Mouse (Mus musculus) myocyte (in vitro differentiated cells): ENCODE results near the gene Tnfsf13. TPM values are rescaled to one million over a fixed set of nuclear protein-coding genes. Genes with fewer than 3 reads are reported as not detected.

Experiments
- H3K27me3 ChIP-seq: one replicate; pipeline ENCODE4 v1.6.1; 2011; ENCODE audit not compliant: control insufficient read depth, insufficient read depth, insufficient read length
- H3K36me3 ChIP-seq: one replicate; pipeline ENCODE4 v1.6.1; 2011; ENCODE audit not compliant: control insufficient read depth, insufficient read depth
- H3K4me2 ChIP-seq: one replicate; pipeline ENCODE4 v1.6.1; 2011; ENCODE audit warnings: low read depth, control low read depth
- H3K4me3 ChIP-seq: one replicate; pipeline ENCODE4 v1.5.1; 2011; ENCODE audit warnings: mild to moderate bottlenecking, control low read depth, moderate library complexity
- H3K79me2 ChIP-seq: one replicate; pipeline ENCODE4 v1.6.1; 2011; ENCODE audit not compliant: control insufficient read depth, insufficient read depth
- H3ac ChIP-seq: one replicate; pipeline ENCODE4 v1.6.1; 2011; ENCODE audit not compliant: control insufficient read depth, insufficient read length
- CEBPB ChIP-seq: IDR thresholded peaks from 2 replicates; pipeline ENCODE4 v1.6.1; 2011; ENCODE audit warnings: mild to moderate bottlenecking, moderate library complexity; ENCODE audit not compliant: poor library complexity, insufficient read depth, severe bottlenecking
- E2F4 ChIP-seq: IDR thresholded peaks from one replicate; pipeline ENCODE4 v1.6.1; 2011; ENCODE audit warnings: mild to moderate bottlenecking, control low read depth, moderate library complexity; ENCODE audit not compliant: insufficient read depth
- MAX ChIP-seq: IDR thresholded peaks from one replicate; pipeline ENCODE4 v1.6.1; 2011; ENCODE audit warnings: low read depth, mild to moderate bottlenecking, control low read depth
- MYOD1 ChIP-seq, 3 experiments: IDR thresholded peaks; one replicate each; pipeline ENCODE4 v1.6.1; 2011; ENCODE audit warnings: control low read depth in 2 of 3, low read depth in 2 of 3, mild to moderate bottlenecking in 2 of 3, moderate library complexity in 1 of 3; ENCODE audit not compliant: insufficient read length in 2 of 3, control insufficient read depth in 1 of 3
- MYOG ChIP-seq, 3 experiments: IDR thresholded peaks; one replicate each; pipeline ENCODE4 v1.6.1; 2011; ENCODE audit warnings: control low read depth in 2 of 3, low read depth in 2 of 3, mild to moderate bottlenecking in 2 of 3; ENCODE audit not compliant: insufficient read length in 2 of 3, control insufficient read depth in 1 of 3, insufficient read depth in 1 of 3
- POLR2A ChIP-seq: IDR thresholded peaks from one replicate; pipeline ENCODE4 v1.6.1; 2011; ENCODE audit warnings: low read depth, mild to moderate bottlenecking, control low read depth, moderate library complexity; ENCODE audit not compliant: insufficient read length
- POLR2AphosphoS2 ChIP-seq: IDR thresholded peaks from one replicate; pipeline ENCODE4 v1.6.1; 2011; ENCODE audit warnings: low read depth, control low read depth; ENCODE audit not compliant: insufficient read length
- REST ChIP-seq: IDR thresholded peaks from one replicate; pipeline ENCODE4 v1.6.1; 2011; ENCODE audit warnings: mild to moderate bottlenecking, control low read depth, moderate library complexity; ENCODE audit not compliant: insufficient read depth, insufficient read length
- SRF ChIP-seq: IDR thresholded peaks from one replicate; pipeline ENCODE4 v1.6.1; 2011; ENCODE audit warnings: low read depth; ENCODE audit not compliant: control insufficient read depth, insufficient read length
- TCF12 ChIP-seq: IDR thresholded peaks from one replicate; pipeline ENCODE4 v1.6.1; 2011; ENCODE audit warnings: mild to moderate bottlenecking, control low read depth; ENCODE audit not compliant: poor library complexity, insufficient read depth, severe bottlenecking
- TCF3 ChIP-seq: IDR thresholded peaks from one replicate; pipeline ENCODE4 v1.6.1; 2011; ENCODE audit warnings: low read depth, control low read depth; ENCODE audit not compliant: insufficient read length
- USF1 ChIP-seq: IDR thresholded peaks from one replicate; pipeline ENCODE4 v1.6.1; 2011; ENCODE audit warnings: low read depth, mild to moderate bottlenecking, control low read depth, moderate library complexity
- polyA plus RNA-seq: library from polyadenylated mRNA; unstranded; fragments of >200 nt; fragmentation: generic; extraction: Trizol; gene quantifications from one replicate; pipeline ENCODE4 v1.2.1, GENCODE M21; 2012; ENCODE audit warnings: missing spikeins

Gene Tnfsf13
- polyA plus RNA-seq, 1 experiment: 0.07 TPM

DNA sequence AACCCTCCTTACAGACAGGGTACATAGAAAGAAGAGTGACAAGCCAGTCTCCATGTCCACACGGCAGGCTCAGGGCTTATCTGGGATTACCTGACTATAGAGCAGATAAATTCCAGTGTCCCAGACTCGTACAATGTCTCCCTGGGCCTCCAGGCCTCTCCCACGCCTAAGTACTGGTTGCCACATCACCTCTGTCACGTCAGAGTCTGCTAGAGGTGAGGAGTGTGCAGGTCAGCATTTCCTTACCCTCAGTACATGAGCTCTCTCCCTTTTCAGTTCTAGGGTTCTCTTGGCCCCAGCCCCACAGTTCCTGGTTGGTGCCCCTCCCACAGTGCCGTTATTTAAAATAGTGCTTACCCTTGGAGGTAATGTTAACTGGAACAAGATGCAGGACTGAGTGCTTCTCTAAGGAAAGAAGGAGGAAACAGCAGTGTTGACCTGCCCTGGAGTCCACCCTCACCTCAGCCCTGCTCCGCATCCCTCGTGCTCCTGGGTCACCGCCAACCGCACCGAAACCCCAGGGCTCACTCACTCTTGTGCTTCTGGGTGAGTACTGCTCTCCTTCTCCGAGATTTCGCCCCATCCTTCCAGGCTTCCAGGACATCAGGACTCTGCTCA lies 1.3 kb downstream of the Tnfsf13 start:
- no peak overlapping the region for H3ac ChIP-seq
- peaks cover 19% of the 10 kb centered on the region for H3K79me2 ChIP-seq
- TF ChIP-seq POLR2AphosphoS2: no peak
- no peak for TF ChIP-seq SRF
- TF ChIP-seq TCF12: no peak
- TF ChIP-seq E2F4: no peak
- no peak for TF ChIP-seq TCF3
- TF ChIP-seq MAX: no peak
- TF ChIP-seq USF1: no peak
- TF ChIP-seq REST: no peak
- TF ChIP-seq MYOG (IDR thresholded peaks at IDR 0.05; ENCODE audit: control insufficient read depth in 1 of 3, insufficient read depth in 1 of 3, insufficient read length in 2 of 3, low read depth in 2 of 3): no peak
- no peak for TF ChIP-seq MYOD1 (IDR thresholded peaks at IDR 0.05; ENCODE audit: control insufficient read depth in 1 of 3, insufficient read length in 2 of 3, low read depth in 2 of 3)
- no peaks in the 10 kb centered on the region for H3K27me3 ChIP-seq
- H3K36me3 ChIP-seq: no peaks in the 10 kb centered on the region
- no peak overlapping the region for H3K4me3 ChIP-seq
- no peak overlapping the region for H3K4me2 ChIP-seq

DNA sequence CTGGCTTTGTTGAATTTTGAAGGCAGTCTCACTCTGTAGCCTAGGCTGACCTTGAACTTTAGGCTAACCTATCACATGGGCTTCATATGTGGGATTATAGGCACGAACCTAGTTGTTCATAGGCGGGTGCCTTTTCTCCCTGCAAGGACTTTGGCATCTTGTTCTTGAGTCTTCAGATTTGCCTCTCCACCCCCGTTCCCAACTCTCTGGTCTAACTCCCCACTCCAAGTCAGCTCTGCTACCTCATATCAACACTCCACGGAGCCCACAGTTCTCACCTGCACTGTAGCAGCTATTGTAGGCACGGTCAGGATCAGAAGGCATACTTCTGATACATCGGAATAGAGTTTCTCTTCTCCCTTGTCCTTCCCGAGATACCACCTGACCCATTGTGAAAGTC lies 2.0 kb downstream of the Tnfsf13 start:
- H3K4me2 ChIP-seq: no peak overlapping the region
- no peaks in the 10 kb centered on the region for H3K27me3 ChIP-seq
- TF ChIP-seq POLR2AphosphoS2 (no peak), MYOG (IDR thresholded peaks at IDR 0.05; ENCODE audit: control insufficient read depth in 1 of 3, insufficient read depth in 1 of 3, insufficient read length in 2 of 3, low read depth in 2 of 3) (no peak), TCF12 (no peak)
- H3ac ChIP-seq: no peak overlapping the region
- peaks cover 4% of the 10 kb centered on the region for H3K36me3 ChIP-seq
- H3K4me3 ChIP-seq: no peak overlapping the region
- peaks cover 26% of the 10 kb centered on the region for H3K79me2 ChIP-seq

DNA sequence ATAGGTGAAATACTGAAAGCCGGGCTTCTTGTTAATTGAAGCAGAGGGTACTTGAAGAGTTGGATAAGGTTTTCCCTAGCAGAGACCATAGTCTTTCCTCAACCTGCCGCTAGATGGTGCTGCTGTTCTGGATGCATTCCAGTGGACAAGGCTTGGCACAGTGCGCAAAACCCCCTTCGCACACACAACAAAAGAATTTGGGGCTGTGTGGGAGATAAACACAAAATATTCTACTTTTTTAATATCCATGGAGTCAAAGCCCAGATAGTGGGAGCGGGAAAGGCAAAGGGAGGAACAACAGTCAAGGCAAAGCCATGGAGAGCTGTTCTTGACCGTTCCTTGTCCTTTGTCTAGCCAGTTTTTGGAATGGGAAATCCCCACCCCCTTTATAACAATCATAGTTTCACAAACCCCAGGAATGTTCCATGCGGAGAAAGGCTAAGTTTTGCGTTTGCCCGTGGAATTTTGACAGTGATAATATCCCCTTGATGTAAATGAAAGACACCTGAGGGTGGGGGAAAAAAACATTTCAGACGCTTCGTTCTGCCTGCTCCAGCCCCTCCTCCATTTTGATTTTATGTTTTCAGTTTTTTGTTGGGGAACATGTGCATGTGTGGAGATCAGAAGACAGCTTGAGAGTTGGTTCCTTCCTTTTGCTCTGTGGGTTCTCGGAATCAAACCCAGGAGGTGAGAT lies 2.6 kb downstream of the Tnfsf13 start:
- no peak overlapping the region for H3ac ChIP-seq

DNA sequence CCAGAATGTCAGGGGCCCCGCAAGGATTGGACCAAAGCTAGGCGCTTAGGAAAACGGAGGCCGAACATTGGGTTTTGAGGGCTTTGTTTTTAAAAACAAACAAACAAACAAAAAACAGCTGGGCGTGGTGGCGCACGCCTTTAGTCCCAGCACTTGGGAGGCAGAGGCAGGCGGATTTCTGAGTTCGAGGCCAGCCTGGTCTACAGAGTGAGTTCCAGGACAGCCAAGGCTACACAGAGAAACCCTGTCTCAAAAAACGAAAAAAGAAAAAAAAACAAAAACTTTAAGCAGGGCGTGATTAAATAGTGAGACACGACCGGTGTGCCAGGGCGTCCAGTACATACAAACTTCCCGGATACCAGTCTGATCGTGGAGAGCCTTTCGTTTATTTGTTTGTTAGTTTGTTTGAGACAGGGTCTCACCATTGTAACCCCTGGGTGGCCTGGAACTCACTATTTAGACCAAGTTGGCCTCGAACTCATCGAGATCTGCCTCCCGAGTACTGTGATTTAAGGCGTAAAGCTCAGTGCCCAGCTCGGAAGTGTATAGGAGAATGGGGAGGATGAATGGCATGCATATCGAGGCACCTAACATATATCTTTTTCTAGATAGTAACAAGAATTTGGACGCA lies 3.3 kb downstream of the Tnfsf13 start:
- TF ChIP-seq MYOG (IDR thresholded peaks at IDR 0.05; ENCODE audit: control insufficient read depth in 1 of 3, insufficient read depth in 1 of 3, insufficient read length in 2 of 3, low read depth in 2 of 3) (no peak), CEBPB (no peak), E2F4 (no peak), MYOD1 (IDR thresholded peaks at IDR 0.05; ENCODE audit: control insufficient read depth in 1 of 3, insufficient read length in 2 of 3, low read depth in 2 of 3) (no peak), TCF3 (no peak), MAX (no peak), POLR2AphosphoS2 (no peak), REST (no peak), POLR2A (no peak), TCF12 (no peak), SRF (no peak), USF1 (no peak)
- Histone ChIP-seq H3K36me3 (peaks cover 11% of the 10 kb centered on the region), H3K79me2 (peaks cover 28% of the 10 kb centered on the region), H3ac (peak overlapping the region; percentile 54), H3K27me3 (no peaks in the 10 kb centered on the region), H3K4me3 (peak overlapping the region; percentile 83), H3K4me2 (peak overlapping the region; percentile 88)

More for the DNA sequence above, 2.6 kb downstream of the Tnfsf13 start:
- Histone ChIP-seq H3K4me3 (peak overlapping the region; percentile 83), H3K36me3 (peaks cover 10% of the 10 kb centered on the region), H3K27me3 (no peaks in the 10 kb centered on the region), H3K4me2 (peak overlapping the region; percentile 88), H3K79me2 (peaks cover 28% of the 10 kb centered on the region)
- TF ChIP-seq MYOG (IDR thresholded peaks at IDR 0.05; ENCODE audit: control insufficient read depth in 1 of 3, insufficient read depth in 1 of 3, insufficient read length in 2 of 3, low read depth in 2 of 3): no peak
